In genomic region chr5:105715095-105715494, GRCm38 (mm10) we compare ENCODE assay signal across 11 mouse cellular contexts. TPM values are rescaled to one million over a fixed set of nuclear protein-coding genes. Genes with fewer than 3 reads are reported as not detected.
A peak's percentile ranks its signal among the peaks of the same experiment; 100 is the strongest.
DNase-seq lines count a peak whose midpoint lies in the region; ATAC-seq and TF ChIP-seq lines count a peak whose summit lies in the region.
"Had no signal": no experiment of that assay in that cellular context is flagged by ENCODE, and none has a peak within 500 bp of the region (broad histone marks: within the 10 kb centered on the region; RNA-seq: fewer than 3 reads in every experiment).

No protein-coding gene starts in this region.

- no peak for DNase-seq in forebrain, embryonic 14.5 days (ENCODE audit: low spot score)
- DNase-seq in forebrain, embryonic 11.5 days (ENCODE audit: low spot score) = no peak
- no peak for DNase-seq in lung, embryonic 14.5 days
- DNase-seq in lung, adult 18-20 months = no peak
- no peak for DNase-seq in urinary bladder, adult 2 months (ENCODE audit: low spot score)
- DNase-seq in c-Kit-positive CD71-positive TER-119-positive erythroid progenitor cells, embryonic 14.5 days (ENCODE audit: low spot score) = no peak
- DNase-seq: cerebellum, adult 9-10 months; lung, postnatal 14 days; spleen, adult 18-20 months had no signal

- H3K9me3 ChIP-seq in forebrain, embryonic 14.5 days (replicated peaks; ENCODE audit: control insufficient read depth, low read length) = no peaks in the 10 kb centered on the region
- H3K9me3 ChIP-seq in forebrain, embryonic 11.5 days (ENCODE audit: control insufficient read depth, low read length) = no peaks in the 10 kb centered on the region
- no peaks in the 10 kb centered on the region for H3K9me3 ChIP-seq in lung, embryonic 14.5 days (ENCODE audit: low read depth, low read length)
- no peaks in the 10 kb centered on the region for H3K9me3 ChIP-seq in forebrain, embryonic 15.5 days
- H3K9me3 ChIP-seq in neural tube, embryonic 13.5 days = no peaks in the 10 kb centered on the region

- H3K27ac ChIP-seq in forebrain, embryonic 14.5 days (ENCODE audit: low read depth, low read length) = no peak overlapping the region
- H3K27ac ChIP-seq in forebrain, embryonic 11.5 days (ENCODE audit: low read depth, low read length) = no peak overlapping the region
- peak overlapping the region; percentile 75; the same call in 1 of the 2 replicates for H3K27ac ChIP-seq in lung, embryonic 14.5 days (ENCODE audit: low read depth)
- H3K27ac ChIP-seq in forebrain, embryonic 15.5 days (replicated peaks) = 0 out of 2 replicates have a peak overlapping the region, but pooled peaks have one; percentile 8
- H3K27ac ChIP-seq in neural tube, embryonic 13.5 days (replicated peaks) = peak overlapping the region; percentile 78

- no peaks in the 10 kb centered on the region for H3K27me3 ChIP-seq in forebrain, embryonic 14.5 days (replicated peaks; ENCODE audit: control insufficient read depth, insufficient read depth, low read length)
- H3K27me3 ChIP-seq in forebrain, embryonic 11.5 days (ENCODE audit: control insufficient read depth, insufficient read depth, low read length) = no peaks in the 10 kb centered on the region
- H3K27me3 ChIP-seq in lung, embryonic 14.5 days (ENCODE audit: insufficient read depth, low read length) = no peaks in the 10 kb centered on the region
- H3K27me3 ChIP-seq in forebrain, embryonic 15.5 days = no peaks in the 10 kb centered on the region
- no peaks in the 10 kb centered on the region for H3K27me3 ChIP-seq in neural tube, embryonic 13.5 days

- TF ChIP-seq CTCF in lung, embryonic 14.5 days (IDR thresholded peaks at IDR 0.05; ENCODE audit: low read depth) = no peak

- H3K4me1 ChIP-seq in forebrain, embryonic 14.5 days (ENCODE audit: control insufficient read depth, insufficient read depth, low read length) = peaks cover 30% of the 10 kb centered on the region
- H3K4me1 ChIP-seq in forebrain, embryonic 11.5 days (replicated peaks; ENCODE audit: control insufficient read depth, insufficient read depth, low read length) = peaks cover 15% of the 10 kb centered on the region; the same call in 1 of the 2 replicates
- H3K4me1 ChIP-seq in lung, embryonic 14.5 days (ENCODE audit: insufficient read depth) = peaks cover 35% of the 10 kb centered on the region
- H3K4me1 ChIP-seq in forebrain, embryonic 15.5 days = peaks cover 40% of the 10 kb centered on the region
- H3K4me1 ChIP-seq in neural tube, embryonic 13.5 days (replicated peaks) = peaks cover 75% of the 10 kb centered on the region

- WGBS in forebrain, embryonic 14.5 days = 55% methylated on average over 8 of the region's 8 CpGs
- WGBS in forebrain, embryonic 11.5 days = 90% methylated on average over 8 of the region's 8 CpGs
- 67% methylated on average over 8 of the region's 8 CpGs for WGBS in lung, embryonic 14.5 days
- WGBS in forebrain, embryonic 15.5 days = 56% methylated on average over 8 of the region's 8 CpGs
- 83% methylated on average over 8 of the region's 8 CpGs for WGBS in neural tube, embryonic 13.5 days

- H3K9ac ChIP-seq in forebrain, embryonic 14.5 days (ENCODE audit: low read length) = no peak overlapping the region
- H3K9ac ChIP-seq in forebrain, embryonic 11.5 days (ENCODE audit: low read length) = no peak overlapping the region
- no peak overlapping the region for H3K9ac ChIP-seq in lung, embryonic 14.5 days
- H3K9ac ChIP-seq in forebrain, embryonic 15.5 days (replicated peaks) = no peak overlapping the region
- no peak overlapping the region for H3K9ac ChIP-seq in neural tube, embryonic 13.5 days

- ATAC-seq in forebrain, embryonic 14.5 days = no peak
- ATAC-seq in forebrain, embryonic 11.5 days (replicated peaks; ENCODE audit: low FRiP score) = no peak
- no peak for ATAC-seq in lung, embryonic 14.5 days (ENCODE audit: insufficient read depth)
- ATAC-seq in forebrain, embryonic 15.5 days (replicated peaks) = no peak
- ATAC-seq in neural tube, embryonic 13.5 days (ENCODE audit: low read depth) = no peak

- no peak overlapping the region for H3K4me3 ChIP-seq in forebrain, embryonic 14.5 days (ENCODE audit: low read depth, low read length)
- no peak overlapping the region for H3K4me3 ChIP-seq in forebrain, embryonic 11.5 days (ENCODE audit: low read depth, low read length)
- H3K4me3 ChIP-seq in lung, embryonic 14.5 days (ENCODE audit: low read depth, low read length) = no peak overlapping the region
- no peak overlapping the region for H3K4me3 ChIP-seq in forebrain, embryonic 15.5 days
- H3K4me3 ChIP-seq in neural tube, embryonic 13.5 days = no peak overlapping the region

- 0 out of 2 replicates have a peak, but pooled peaks cover 1% of the 10 kb centered on the region for H3K36me3 ChIP-seq in forebrain, embryonic 14.5 days (ENCODE audit: control insufficient read depth, insufficient read depth, low read length)
- H3K36me3 ChIP-seq in forebrain, embryonic 11.5 days (ENCODE audit: control insufficient read depth, insufficient read depth, low read length) = no peaks in the 10 kb centered on the region
- H3K36me3 ChIP-seq in lung, embryonic 14.5 days (ENCODE audit: insufficient read depth) = no peaks in the 10 kb centered on the region
- no peaks in the 10 kb centered on the region; the same call in 1 of the 2 replicates for H3K36me3 ChIP-seq in forebrain, embryonic 15.5 days
- peaks cover 2% of the 10 kb centered on the region for H3K36me3 ChIP-seq in neural tube, embryonic 13.5 days

- H3K4me2 ChIP-seq in forebrain, embryonic 14.5 days (ENCODE audit: low read length) = peak overlapping the region; percentile 0; the same call in 1 of the 2 replicates
- no peak overlapping the region for H3K4me2 ChIP-seq in forebrain, embryonic 11.5 days (ENCODE audit: low read depth, low read length, severe bottlenecking)
- H3K4me2 ChIP-seq in lung, embryonic 14.5 days = peak overlapping the region; percentile 35; the same call in 1 of the 2 replicates
- H3K4me2 ChIP-seq in forebrain, embryonic 15.5 days (replicated peaks) = no peak overlapping the region
- H3K4me2 ChIP-seq in neural tube, embryonic 13.5 days = 0 out of 2 replicates have a peak overlapping the region, but pooled peaks have one; percentile 11

RNA-seq across cellular contexts. Expression of gene Lrrc8d, which starts 15.3 kb away (rescaled TPM):
- 23.3 and 31.7 TPM in 2 replicates for polyA plus RNA-seq in forebrain, embryonic 14.5 days (2014; fragmentation: Nextera tagmentation; extraction: Ambion mirVana)
- 26.8 and 28.9 TPM in 2 replicates for polyA plus RNA-seq in forebrain, embryonic 11.5 days (2014; fragmentation: Nextera tagmentation; extraction: Ambion mirVana)
- 25.0 and 27.1 TPM in 2 replicates for polyA plus RNA-seq in lung, embryonic 14.5 days (2014; fragmentation: Nextera tagmentation; extraction: Ambion mirVana)
- 33.9 and 38.2 TPM in 2 replicates for polyA plus RNA-seq in forebrain, embryonic 15.5 days (2015; fragmentation: Nextera tagmentation; extraction: Ambion mirVana)
- polyA plus RNA-seq in neural tube, embryonic 13.5 days (2015; fragmentation: Nextera tagmentation; extraction: Ambion mirVana) = 37.6 and 39.4 TPM in 2 replicates
- polyA plus RNA-seq in urinary bladder, adult 2 months (2012; rRNA removed) = 2.2 and 5.6 TPM in 2 replicates

Comparison
In these comparisons a context has a peak if more than half of its experiments do, and no peak if none do; other contexts are left out.
1. H3K27ac ChIP-seq: peak in lung, embryonic 14.5 days (single experiment), forebrain, embryonic 15.5 days (single experiment) and neural tube, embryonic 13.5 days (single experiment); none in forebrain, embryonic 14.5 days (single experiment) and forebrain, embryonic 11.5 days (single experiment).
2. H3K4me2 ChIP-seq: peak in forebrain, embryonic 14.5 days (single experiment), lung, embryonic 14.5 days (single experiment) and neural tube, embryonic 13.5 days (single experiment); none in forebrain, embryonic 11.5 days (single experiment) and forebrain, embryonic 15.5 days (single experiment).